Mouse (Mus musculus): ENCODE data around the gene Epor. TPM values are rescaled to one million over a fixed set of nuclear protein-coding genes. Genes with fewer than 3 reads are reported as not detected.

Epor gene
- total RNA-seq, 2 experiments from 2014 or later = 0.45 to 1.2 TPM

DNA sequence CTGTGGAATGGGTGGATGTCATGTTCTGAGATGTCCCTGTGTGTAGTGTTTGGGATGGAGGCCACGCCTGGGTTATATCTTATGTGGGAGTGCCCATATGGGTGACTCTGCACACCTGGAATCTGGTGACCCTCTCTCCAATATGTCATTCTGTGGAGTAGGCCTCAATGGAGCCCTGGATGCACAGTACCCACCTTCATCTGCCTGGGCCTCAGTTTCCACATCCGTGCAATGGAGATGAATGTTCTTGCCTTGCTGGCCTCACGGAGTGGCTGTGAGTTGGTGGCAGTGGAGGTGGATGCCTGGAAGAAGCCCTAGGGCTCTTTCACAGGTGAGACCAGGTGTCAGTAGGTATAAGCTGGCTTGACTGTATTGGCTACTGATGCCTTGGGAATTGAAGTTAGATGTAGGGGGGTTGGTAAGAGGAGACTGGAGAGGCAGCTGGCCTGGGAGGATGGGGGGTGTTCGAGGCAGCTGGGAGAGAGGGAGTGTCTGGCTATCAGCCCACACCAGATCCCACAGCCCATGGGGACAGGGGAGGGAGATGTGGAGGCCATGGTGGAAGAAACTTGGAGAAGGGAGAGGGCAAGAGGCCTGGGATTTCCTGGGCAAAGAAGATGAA, 25.0 kb downstream of the Epor start:
- ATAC-seq (ENCODE audit: poor library complexity, severe bottlenecking) = no peak

DNA sequence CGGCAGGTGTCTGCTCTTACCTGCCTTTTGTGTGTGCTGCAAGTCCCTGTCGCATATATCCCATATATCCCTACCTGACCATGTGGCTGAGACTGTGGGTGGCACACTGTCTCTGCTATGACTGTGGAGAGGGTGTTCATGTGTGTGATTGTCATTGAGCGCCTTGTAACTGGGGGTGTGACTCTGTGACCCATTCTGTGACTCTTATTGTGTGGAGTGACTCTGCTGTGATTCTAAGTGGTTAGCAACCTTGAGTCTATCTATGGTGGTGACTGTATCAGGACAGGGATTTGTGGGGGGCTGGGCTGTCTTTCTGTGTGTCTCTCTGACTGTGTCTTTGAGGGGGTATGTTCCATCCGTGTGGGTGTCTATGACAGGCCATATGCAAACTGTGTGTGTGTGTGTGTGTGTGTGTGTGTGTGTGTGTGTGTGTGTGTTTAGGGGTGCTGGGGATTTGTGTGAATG, 25.6 kb downstream of the Epor start:
- no peak for ATAC-seq (ENCODE audit: poor library complexity, severe bottlenecking)

DNA sequence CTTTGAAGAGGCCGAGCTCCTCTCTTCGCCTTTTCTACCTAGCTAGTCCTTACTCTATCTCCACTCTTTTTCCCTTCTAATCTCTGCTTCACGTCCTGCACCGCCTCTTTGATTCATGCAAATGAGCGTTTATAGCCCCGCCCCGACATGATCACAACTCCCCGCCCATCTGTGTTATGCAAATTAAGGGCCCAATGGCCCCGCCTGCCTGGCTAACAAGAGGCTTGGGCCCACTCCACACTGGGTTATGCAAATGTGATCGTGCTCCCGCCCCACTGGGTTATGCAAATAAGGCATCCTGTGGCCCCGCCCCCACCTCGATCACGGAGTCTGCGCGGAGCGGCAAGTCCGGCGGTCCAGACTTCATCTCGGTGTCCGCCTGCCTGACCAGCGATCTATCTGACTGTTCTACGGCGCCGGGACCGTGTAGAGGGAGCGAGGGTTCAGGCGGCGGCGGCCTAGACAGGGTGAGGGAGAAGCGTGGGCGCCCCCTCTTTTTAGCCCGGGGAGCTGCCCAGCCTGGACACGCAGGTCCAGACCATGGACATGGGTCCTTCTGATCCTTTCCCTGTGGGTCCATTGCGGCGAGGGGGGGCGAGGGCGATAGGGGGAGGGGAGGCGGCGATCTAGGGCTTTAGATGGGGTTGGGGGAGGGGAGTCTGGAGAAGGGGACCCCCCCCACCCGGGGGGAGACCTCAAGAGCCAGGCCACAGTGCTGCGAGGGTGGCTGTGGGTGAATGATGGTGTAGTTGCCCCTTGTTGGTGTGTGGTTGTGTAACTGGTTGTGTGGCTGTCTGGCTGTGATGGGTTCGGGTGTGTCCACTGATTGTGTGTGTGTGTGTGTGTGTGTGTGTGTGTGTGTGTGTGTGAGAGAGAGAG, 26.4 kb downstream of the Epor start, which contains the start of gene Plppr2:
Plppr2 (plus strand) TSS at position 342 of the 879 bp plus-strand sequence.
- peak; percentile 97 for ATAC-seq (ENCODE audit: poor library complexity, severe bottlenecking)

DNA sequence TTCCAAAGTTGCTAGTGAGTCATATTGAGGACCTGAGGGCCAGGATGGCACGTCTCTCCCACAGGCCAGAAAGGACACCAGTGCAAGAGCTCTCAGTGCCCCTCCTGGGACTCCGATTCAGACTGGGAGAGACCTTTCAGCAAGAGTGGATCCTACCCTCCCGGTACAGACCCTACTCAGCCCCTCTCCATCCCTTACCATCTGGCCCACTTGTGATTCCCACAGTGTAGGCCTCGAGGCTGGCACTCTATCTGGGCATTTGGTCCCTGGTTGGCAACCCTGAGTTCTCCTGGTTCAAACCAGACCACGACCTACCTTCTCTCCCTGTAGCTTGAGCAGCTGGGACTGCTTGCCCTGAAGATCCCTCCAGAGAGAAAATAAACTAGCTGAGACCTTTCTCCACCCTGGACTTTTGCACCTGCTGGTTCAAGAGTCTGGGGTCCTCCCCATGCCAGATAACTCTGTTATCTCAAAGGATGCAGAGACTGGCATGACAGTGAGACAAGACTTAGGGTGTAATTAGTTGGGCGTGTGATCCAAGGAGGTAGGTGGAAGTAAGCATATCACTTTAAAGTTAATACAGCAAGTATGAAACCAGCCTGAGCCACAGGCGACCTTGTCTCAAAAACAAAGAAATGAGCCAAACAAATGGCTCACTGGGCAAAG, 27.7 kb downstream of the Epor start:
- no peak for ATAC-seq (ENCODE audit: poor library complexity, severe bottlenecking)

- ATAC-seq (ENCODE audit: poor library complexity, severe bottlenecking) = no peak
Observed at GRCm38 (mm10) chr9:21934021-21934420, 29.3 kb downstream of the Epor start.

DNA sequence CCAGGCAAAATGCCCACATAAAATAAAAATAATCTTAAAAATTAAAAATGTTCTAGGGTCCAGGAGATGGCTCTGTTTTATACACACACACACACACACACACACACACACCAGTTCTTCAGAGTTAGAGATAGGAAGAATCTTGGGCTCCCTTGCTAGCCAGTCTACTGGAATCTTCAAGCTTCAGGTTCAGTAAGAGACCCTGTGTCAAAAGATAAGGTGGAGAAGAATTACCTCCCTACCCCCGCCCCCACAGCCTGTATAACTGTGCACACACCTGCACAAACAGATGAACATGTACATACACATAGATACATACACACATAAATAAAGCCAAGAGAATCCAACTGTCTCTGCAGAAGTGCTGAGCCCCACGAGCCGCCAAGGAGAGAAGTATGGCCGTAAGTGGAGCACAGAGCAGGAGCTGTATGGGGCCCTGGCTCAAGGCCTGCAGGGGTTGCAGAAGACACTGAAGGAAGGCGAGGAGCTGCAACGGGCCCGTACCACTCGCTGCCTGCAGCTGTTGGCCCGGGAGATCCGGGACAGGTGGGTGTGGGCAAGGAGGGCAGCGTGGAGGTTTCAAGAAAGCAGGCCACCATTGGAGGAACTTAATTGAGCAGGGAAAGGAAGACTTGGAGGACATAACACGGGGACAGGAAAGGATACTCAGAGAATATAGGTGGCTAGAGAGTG, 30.7 kb downstream of the Epor start:
- no peak for ATAC-seq (ENCODE audit: poor library complexity, severe bottlenecking)

DNA sequence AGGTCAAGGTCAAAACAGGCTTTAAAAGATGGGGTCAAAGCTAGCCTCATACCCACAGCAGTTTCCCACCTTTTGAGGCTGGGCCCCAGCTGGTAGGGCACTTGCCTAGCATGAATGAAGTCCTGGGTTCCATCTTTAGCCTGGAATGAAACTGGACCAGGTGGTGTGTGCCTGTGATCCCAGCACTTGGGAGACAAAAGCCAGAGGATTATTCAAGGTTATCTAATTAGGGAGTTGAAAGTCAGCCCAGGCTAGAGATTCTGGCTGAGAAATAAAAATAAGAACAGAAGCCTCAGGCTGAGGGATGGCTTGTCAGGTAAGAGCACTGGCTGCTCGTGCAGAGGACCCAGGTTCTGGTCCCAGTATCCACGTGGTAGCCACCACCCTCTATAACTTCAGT, 31.3 kb downstream of the Epor start:
- no peak for ATAC-seq (ENCODE audit: poor library complexity, severe bottlenecking)

GRCm38 (mm10) chr9:21929208-21929607, 34.1 kb downstream of the Epor start:
- no peak for ATAC-seq (ENCODE audit: poor library complexity, severe bottlenecking)

- ATAC-seq (ENCODE audit: poor library complexity, severe bottlenecking) = peak; percentile 75
Observed at GRCm38 (mm10) chr9:21927208-21927753, 36.0 kb downstream of the Epor start, which contains the start of the genes Ccdc159 and Tmem205. TSS of gene Ccdc159 (plus strand) at chr9:21927471. TSS of gene Tmem205 (minus strand) at chr9:21927556.

GRCm38 (mm10) chr9:21926784-21927183, 36.5 kb downstream of the Epor start:
- peak; percentile 34 for ATAC-seq (ENCODE audit: poor library complexity, severe bottlenecking)

DNA sequence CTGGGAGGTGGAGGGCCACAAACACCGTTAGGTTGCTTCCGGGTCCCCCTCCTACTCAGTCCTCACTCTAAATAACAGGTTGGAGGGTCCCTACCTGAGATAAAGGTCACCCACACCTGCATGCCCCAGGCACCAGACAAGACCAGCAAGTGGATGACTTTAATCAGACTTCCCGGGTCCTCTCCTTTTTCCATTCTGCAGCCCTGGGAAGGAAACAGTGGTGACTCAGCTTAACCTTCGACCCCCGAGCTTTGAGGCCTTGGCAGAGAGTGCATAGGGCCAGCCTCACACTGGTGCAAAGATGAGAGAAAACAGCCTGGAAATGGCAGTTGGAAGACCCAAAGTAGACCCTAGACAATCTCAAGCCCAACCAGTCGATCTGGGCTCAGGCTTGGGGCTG, 37.2 kb downstream of the Epor start:
- ATAC-seq (ENCODE audit: poor library complexity, severe bottlenecking) = no peak

- ATAC-seq (ENCODE audit: poor library complexity, severe bottlenecking) = no peak
Observed at GRCm38 (mm10) chr9:21925506-21925905, 37.8 kb downstream of the Epor start.

- ATAC-seq (ENCODE audit: poor library complexity, severe bottlenecking) = no peak
Observed at GRCm38 (mm10) chr9:21925034-21925433, 38.3 kb downstream of the Epor start.

GRCm38 (mm10) chr9:21924099-21924493, 39.2 kb downstream of the Epor start:
- peak; percentile 78 for ATAC-seq (ENCODE audit: poor library complexity, severe bottlenecking)

- no peak for ATAC-seq (ENCODE audit: poor library complexity, severe bottlenecking)
Observed at GRCm38 (mm10) chr9:21923490-21924098, 39.7 kb downstream of the Epor start.

DNA sequence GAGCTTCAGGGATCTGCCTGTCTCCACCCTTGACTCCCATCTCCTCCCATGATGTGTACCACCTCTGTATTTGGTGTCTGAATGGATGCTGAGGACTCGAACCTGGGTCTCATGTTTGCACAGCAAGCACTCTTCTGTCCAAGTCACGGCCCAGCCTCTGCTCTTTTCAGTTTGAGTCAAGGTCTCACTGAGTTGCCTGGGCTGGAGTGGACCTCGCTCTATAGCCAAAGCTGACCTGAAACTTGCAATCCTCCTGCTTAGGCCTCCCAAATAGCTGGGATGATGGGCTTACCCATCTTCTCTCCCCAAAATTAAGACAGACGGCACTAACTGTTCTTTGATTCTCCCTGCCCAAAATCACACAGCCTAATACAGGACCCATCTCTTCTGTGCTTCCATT, 40.3 kb downstream of the Epor start:
- ATAC-seq (ENCODE audit: poor library complexity, severe bottlenecking) = no peak

GRCm38 (mm10) chr9:21918692-21919384, 44.5 kb downstream of the Epor start:
- no peak for ATAC-seq (ENCODE audit: poor library complexity, severe bottlenecking)

DNA sequence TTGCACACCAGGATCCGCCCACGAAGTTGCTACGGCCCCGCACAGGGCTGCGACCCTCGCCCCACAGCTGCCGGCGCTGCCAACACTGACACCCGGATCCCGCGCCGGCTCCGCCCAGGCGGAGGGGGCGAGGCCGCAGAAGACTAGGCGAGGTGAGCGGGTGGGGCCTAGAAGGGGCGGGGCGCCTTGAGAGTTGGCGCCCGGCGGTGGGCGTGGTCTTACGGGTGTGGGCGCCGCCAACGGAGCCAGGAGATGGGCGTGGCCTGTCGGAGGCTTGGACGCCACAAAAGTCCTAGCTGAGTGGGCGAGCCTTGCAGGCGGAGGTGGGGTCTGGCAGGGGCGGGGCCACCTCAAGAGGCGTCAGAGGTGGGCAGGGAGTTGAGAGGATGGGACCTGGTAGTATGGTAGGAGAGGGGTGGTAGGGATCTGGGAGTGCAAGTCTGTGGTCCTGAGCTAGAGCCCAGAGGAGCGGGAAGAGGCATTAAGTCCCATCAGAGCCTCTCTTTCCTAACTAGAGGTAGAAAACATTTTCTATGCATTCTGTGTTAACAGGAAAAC, 45.2 kb downstream of the Epor start, which contains the start of gene Rab3d:
Rab3d (minus strand) TSS at position 158 of the 558 bp plus-strand sequence.
- ATAC-seq (ENCODE audit: poor library complexity, severe bottlenecking) = peak; percentile 97

DNA sequence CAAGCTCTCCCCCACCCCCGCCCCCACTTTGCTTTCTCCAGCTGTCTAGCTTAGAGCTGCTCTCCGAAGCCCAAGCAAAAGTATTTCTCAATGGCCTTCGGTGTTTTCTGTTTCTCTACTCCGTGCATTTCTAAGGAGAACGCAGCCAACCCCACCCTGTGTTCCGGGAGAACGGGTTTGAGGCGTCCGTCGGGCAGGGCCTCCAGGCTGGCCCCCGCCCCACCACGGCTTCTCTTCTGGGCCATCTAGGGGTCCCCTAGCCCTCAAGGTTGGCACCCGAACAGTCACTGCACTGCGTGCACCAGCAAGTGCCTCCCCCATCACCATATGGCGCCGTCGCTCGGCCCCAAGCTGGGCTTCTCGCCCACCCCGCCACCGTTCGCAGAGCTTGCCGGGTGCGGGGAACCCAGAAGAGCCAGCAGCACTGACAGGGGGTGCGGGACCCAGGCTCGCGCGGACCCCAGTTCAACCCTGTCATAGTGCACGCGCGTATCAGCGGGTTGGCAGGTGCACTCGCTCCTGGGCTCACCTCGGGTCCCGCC, 45.7 kb downstream of the Epor start:
- 0 out of 2 replicates have a peak, but pooled peaks have one; percentile 7 for ATAC-seq (ENCODE audit: poor library complexity, severe bottlenecking)
